Mouse (Mus musculus) mouse embryonic stem cell (cell line): ENCODE data around the gene Unc45b.

Source experiments
- in situ Hi-C, 2 experiments: fragments of 300-500 bp; cut with MboI; formaldehyde crosslinking; loops; 1 replicate in 1 of 2; 3 replicates in 1 of 2; pipeline ENCODE4 v1.14.3; 2019 to 2020; ENCODE audit warnings: low sequenced_read_pairs in 2 of 2, low pct_unique_long_range_greater_than_20kb in 1 of 2, mixed read lengths in 1 of 2; ENCODE audit not compliant: unreplicated experiment in 1 of 2

Gene Unc45b

GRCm38 (mm10) chr11:82928897-82929632, 18.7 kb downstream of the Unc45b start:
- in situ Hi-C loops, result loop anchor here in 1 of 2 experiments (25.0 kb wide), 2 partner anchors 483 to 542 kb away; partner anchors contain the start of genes Rasl10b and Tmem132e

GRCm38 (mm10) chr11:82929633-82929950, 19.2 kb downstream of the Unc45b start:
- in situ Hi-C loops, result loop anchor here in 1 of 2 experiments (25.0 kb wide), 2 partner anchors 483 to 542 kb away; partner anchors contain the start of genes Rasl10b and Tmem132e

GRCm38 (mm10) chr11:82930391-82930955, 20.1 kb downstream of the Unc45b start:
- in situ Hi-C loops, result loop anchor here in 1 of 2 experiments (25.0 kb wide), 2 partner anchors 482 to 543 kb away; partner anchors contain the start of genes Rasl10b and Tmem132e

- in situ Hi-C loops, result loop anchor here in 1 of 2 experiments (25.0 kb wide), 2 partner anchors 481 to 544 kb away; partner anchors contain the start of genes Rasl10b and Tmem132e
Measured at GRCm38 (mm10) chr11:82931161-82931560, 20.8 kb downstream of the Unc45b start.

- in situ Hi-C loops, result loop anchor here in 1 of 2 experiments (25.0 kb wide), 2 partner anchors 480 to 545 kb away; partner anchors contain the start of genes Rasl10b and Tmem132e
Measured at GRCm38 (mm10) chr11:82931671-82932450, 21.5 kb downstream of the Unc45b start.

- in situ Hi-C loops, result loop anchor here in 1 of 2 experiments (25.0 kb wide), 2 partner anchors 479 to 546 kb away; partner anchors contain the start of genes Rasl10b and Tmem132e
Measured at GRCm38 (mm10) chr11:82933186-82933585, 22.8 kb downstream of the Unc45b start.

DNA sequence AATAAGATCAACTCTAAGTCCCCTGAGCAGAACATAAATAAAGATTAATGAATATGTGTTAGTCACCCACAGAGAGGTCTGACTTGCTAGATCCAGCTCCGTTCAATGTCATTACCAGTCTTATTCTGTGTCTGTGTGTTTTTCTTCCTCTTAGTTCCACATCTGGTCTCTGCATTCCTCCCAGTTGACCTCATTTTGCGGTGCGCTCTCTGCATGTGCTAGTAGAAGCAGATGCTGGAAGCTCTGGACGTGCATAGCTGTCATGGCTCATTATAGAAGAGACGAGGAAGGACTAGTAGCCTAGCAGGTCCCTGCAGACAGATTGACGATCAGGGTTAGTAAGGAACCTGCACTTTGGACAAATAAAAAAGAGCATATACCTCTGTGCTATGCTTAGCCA, 33.0 kb downstream of the Unc45b start:
- in situ Hi-C loops, result loop anchor here in 1 of 2 experiments (25.0 kb wide), 2 partner anchors 469 to 556 kb away; partner anchors contain the start of genes Rasl10b and Tmem132e

- in situ Hi-C loops, result loop anchor here in 1 of 2 experiments (25.0 kb wide), 2 partner anchors 467 to 558 kb away; partner anchors contain the start of genes Rasl10b and Tmem132e
Measured at GRCm38 (mm10) chr11:82945636-82946035, 35.3 kb downstream of the Unc45b start.

GRCm38 (mm10) chr11:82947457-82947856, 37.1 kb downstream of the Unc45b start:
- in situ Hi-C loops, result loop anchor here in 1 of 2 experiments (25.0 kb wide), 2 partner anchors 465 to 560 kb away; partner anchors contain the start of genes Rasl10b and Tmem132e

DNA sequence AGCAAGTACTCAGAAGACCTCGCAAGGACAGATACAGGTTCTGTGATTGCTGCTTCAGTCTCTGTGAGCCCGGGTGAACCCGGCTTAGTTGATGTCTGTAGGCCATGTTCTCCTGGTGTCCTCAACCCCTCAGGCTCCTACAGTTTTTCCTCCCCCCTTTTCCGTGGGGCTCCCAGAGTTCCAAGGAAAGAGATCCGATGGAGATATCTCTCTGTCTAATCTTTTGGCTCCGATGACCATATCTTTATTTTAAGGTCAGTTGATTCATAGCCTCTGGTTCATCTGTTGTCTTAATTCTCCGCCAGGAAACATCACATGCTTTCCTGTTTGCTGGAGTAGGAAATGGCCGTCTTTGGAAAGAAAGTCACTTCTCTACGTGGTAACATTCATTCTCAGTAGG, 38.7 kb downstream of the Unc45b start:
- in situ Hi-C loops, result loop anchor here in 1 of 2 experiments (25.0 kb wide), 2 partner anchors 463 to 562 kb away; partner anchors contain the start of genes Rasl10b and Tmem132e

- in situ Hi-C loops, result no loop called here
Measured at GRCm38 (mm10) chr11:82950736-82951481, 40.6 kb downstream of the Unc45b start, which contains the start of gene Slfn5. TSS of gene Slfn5 (plus strand) at chr11:82951349.

- in situ Hi-C loops, result no loop called here
Measured at GRCm38 (mm10) chr11:82951865-82952611, 41.7 kb downstream of the Unc45b start.

DNA sequence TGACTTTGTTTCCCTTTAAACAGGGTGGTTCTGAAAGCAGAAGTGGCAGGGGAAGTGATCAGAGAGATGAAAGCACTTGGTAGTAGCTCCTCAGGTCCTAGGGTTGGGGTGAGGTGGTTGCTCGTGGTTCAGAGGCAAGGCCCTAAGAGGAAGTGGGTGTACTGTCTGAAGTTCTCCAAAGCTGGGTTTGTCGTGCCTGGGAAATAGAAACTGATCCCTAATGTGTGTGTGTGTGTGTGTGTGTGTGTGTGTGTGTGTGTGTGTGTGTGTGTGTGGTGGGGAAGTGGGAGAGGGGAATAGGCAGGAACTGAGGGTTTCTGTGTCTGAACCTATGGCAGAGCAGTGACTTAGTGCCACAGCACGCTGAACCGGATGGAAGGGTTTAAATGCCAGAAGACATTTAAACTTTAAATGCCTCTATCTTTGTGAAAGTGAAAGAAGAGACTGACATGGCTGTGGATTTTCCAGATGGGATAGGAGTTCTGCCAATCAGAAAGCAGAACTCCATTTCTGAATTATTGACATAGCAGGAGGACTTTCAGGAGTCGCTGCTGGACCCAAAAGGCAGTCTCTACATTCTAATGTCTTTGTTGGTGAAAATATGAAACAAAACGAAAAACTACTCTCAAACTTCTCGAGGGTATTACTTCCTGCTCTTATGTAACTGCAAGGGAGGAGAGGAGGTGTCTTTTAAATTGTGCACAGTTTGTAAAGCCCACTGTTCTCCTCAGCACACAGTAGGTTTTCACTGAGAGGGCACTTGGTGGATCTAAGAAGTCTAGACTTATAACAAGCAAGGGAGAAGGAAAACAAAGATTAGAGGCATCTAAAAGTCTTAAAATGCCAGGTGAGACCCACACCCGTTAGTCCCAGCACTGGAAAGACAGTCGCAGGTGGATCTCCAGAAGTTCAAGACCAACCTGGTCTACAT, 42.5 kb downstream of the Unc45b start:
- in situ Hi-C loops, result no loop called here

- in situ Hi-C loops, result no loop called here
Measured at GRCm38 (mm10) chr11:82954631-82955030, 44.3 kb downstream of the Unc45b start.

GRCm38 (mm10) chr11:82956925-82957324, 46.6 kb downstream of the Unc45b start:
- in situ Hi-C loops, result no loop called here

GRCm38 (mm10) chr11:82959613-82960012, 49.3 kb downstream of the Unc45b start:
- in situ Hi-C loops, result no loop called here
